Mouse (Mus musculus) mouse embryonic stem cell (cell line): Measurements from ENCODE around the gene Tgfb3.

ENCODE experiments used
- in situ Hi-C, 2 experiments: fragments of 300-500 bp; cut with MboI; formaldehyde crosslinking; loops; 1 replicate in 1 of 2; 3 replicates in 1 of 2; pipeline ENCODE4 v1.14.3; 2019 to 2020; ENCODE audit warnings: low sequenced_read_pairs in 2 of 2, low pct_unique_long_range_greater_than_20kb in 1 of 2, mixed read lengths in 1 of 2; ENCODE audit not compliant: unreplicated experiment in 1 of 2

Tgfb3 gene

DNA sequence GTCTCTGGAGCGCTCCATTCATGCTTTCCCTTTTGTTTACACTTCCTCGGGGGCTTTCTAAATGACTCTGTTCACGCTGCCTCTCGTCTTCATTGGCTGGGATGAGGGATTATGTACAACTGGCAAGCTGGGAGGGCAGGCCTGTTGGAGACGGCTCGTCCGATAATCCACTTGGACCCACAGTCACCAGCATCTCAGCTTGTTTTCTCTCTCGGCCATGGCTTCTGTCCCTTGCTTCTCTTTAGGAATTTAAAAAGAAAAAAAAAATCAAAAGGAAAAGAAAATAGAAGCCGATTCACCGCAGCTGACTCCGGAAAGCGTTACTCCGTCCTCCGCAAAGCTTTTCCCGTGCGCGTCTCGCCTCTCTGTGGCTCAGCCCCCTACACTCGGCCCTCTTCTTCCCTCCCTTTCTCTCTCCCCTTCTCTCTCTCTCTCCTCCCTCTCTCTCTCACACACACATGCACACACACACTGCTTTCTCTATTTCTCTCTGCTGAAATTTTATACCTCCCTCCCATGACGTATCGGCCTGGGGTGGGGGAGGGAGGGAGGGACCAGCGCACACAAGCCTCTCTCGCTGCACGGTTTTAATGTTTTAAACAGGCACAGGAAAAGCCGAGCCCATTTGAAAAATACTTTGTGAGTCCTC lies at the start of gene Tgfb3:
Gene Tgfb3, minus strand, starts transcription at position 489 of the 649 bp plus-strand sequence.
- in situ Hi-C loops: loop anchor here (5.0 to 25.0 kb wide), 7 partner anchors 54 to 566 kb away; partner anchors contain the start of gene Flvcr2 (in 1 of the 2)

DNA sequence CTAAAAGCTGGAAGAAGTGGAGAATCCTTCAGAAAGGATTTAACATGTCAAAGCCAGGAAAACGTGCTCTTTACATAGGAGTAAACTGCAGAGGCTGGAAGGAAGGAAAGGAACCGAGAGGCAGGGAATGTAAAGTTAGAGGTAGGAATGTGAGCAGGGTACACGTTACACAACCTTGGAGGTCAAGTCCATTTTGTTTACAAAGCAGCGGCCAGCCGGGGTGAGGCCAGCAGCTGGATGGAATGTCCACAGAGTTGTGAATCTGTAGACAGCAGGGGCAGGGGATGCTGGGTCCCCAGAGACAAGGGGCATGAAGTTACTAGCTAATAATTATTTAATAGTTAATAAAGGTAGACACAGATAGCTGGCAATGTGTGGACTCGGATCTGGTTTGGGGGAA lies 49.3 kb upstream of the Tgfb3 start:
- in situ Hi-C loops: loop anchor here in 1 of 2 experiments (10.0 kb wide), 1 partner anchor 167 kb away; no protein-coding TSS in a partner anchor

DNA sequence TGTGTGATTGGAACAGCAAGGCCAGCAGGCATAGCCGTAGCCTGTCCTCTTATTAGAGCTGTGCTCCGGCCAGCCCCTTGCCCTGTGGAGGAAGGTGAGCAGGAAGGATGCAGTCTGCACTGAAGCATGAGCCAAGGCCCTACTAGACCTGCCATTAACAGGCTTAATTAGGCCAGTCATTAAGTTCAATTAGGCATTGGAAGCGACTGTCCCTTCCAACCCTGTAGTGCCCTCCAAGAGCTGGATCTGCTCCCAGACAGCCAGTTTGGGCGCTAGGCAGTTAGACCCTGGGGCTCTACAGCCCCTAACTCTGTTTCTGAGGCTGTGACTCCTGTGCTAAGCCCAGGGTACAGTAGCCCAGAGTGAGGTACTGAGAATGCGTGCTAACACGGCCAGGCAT lies 45.2 kb upstream of the Tgfb3 start:
- in situ Hi-C loops: loop anchor here in 1 of 2 experiments (10.0 to 25.0 kb wide), 2 partner anchors 171 to 488 kb away; no protein-coding TSS in a partner anchor

DNA sequence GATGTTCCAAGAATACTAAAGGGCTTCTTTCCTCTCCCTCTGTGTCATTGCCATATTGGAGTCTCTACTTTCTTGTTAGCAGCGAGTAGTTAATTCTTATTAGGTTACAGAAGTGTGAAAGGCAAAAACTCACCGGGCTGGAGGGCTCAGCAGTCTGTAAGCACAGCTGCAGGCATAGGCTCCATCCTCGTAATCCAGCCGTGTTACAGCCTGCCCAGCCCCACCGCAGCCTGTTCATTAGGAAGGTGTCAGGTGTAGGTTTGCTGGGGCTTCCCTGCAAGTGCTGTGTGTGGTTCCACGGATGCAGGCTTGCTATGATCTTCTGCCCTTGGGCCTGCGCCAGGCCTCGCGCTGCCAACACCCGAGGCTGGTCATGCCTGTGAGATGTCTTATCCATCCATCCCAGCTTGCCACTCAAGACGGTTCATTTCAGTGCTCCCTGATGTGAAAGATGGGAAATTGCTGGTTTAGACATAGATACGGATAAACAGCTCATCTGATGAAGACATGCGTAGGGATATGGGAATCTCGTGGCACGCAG lies 37.5 kb upstream of the Tgfb3 start:
- in situ Hi-C loops: loop anchor here in 1 of 2 experiments (25.0 kb wide), 1 partner anchor 496 kb away; no protein-coding TSS in a partner anchor

DNA sequence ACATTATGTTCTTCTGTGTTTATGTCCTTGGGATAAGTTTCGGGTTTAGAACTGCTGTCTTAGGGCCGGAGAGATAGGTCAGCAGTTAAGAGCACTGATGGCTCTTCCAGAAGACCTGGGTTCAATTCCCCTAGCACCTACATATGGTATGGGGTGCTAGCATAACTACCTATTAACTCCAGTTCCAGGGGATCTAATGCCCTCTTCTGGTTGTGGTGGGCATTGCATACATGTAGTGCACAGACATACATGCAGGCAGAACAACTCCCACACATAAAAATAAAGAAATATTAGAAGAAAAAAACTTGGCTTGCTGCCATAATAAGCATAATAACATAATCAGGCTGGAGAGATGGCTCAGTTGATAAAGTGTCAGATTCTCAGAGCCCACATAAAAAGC lies 31.8 kb upstream of the Tgfb3 start:
- in situ Hi-C loops: loop anchor here in 1 of 2 experiments (25.0 kb wide), 1 partner anchor 502 kb away; no protein-coding TSS in a partner anchor

DNA sequence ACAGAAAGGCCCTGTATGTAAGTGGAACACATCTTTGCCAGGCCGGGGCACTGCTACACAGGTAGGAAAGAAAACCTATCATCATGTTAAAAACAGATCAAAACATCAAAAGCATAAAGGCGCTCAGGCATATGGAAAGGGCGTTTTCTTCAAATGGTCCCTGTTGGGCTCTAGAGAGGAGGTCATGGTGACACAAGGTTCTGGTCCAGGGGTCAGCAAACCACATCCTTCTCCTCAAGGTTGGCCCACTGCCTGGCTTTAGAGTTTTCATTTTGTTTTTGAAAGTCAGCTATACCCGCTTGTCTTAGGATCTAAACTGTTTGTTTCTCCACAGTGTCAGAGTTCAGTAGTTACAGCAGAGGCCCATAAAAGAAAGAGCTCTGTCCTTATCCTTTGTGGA lies 30.7 kb upstream of the Tgfb3 start:
- in situ Hi-C loops: loop anchor here in 1 of 2 experiments (25.0 kb wide), 1 partner anchor 503 kb away; no protein-coding TSS in a partner anchor

DNA sequence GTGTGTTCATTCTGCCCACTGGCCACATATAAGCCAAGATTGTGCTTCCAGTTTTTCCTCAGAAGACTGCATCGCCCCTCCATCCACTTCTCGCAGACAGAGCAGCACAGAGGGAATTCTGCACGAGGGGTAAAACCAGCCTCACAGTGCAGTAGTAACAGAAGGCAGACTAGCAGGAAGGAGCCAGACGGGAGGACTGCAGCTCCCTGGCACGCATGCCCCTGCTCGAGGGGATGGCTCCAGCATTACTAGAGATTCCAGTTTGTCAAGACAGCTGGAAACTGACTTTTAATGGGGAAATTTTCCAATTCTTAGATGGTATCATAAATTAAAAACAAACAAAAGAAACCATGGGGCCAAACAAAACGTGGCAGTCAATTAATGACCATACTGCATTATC lies 28.8 kb upstream of the Tgfb3 start:
- in situ Hi-C loops: loop anchor here in 1 of 2 experiments (25.0 kb wide), 1 partner anchor 505 kb away; no protein-coding TSS in a partner anchor

DNA sequence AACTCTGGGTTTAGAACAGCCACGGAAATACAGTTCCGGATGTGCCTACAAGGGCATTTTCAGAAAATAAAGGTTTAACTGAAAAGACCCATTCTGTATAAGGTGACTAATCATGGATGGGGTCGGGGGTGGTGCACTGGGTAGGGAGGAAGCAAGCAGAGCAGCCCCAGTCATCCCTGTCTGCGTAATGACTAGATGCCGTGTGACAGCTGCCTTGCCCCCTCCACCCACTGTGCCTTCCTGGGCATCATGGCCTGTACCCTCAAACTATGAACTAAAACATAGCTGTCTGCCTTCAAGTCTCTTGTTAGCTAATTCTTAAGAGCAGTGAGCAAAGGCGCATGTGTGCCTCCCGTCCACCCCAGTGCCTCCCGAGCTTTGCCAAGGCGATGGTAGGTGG lies 27.2 kb upstream of the Tgfb3 start:
- in situ Hi-C loops: loop anchor here in 1 of 2 experiments (25.0 kb wide), 1 partner anchor 506 kb away; no protein-coding TSS in a partner anchor

DNA sequence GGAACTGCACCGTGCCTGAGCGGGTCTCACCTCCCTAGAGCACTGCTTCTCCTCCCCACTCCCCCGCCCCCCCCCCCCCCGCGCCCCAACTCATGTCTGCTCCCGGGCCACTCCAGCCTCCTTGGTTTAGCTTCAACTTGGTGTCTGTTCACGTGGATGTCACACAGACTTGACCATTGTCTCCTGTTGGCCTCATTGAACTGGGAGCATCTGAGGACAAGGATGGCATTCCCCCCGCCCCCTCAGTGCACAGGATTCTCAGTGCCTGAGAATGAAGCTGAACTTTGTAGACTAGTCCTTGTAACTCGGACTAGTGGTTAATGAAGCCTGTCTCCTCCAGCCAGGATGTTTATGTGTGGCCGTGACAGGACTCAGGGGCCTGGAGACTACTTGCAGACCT lies 26.7 kb upstream of the Tgfb3 start:
- in situ Hi-C loops: loop anchor here in 1 of 2 experiments (25.0 kb wide), 1 partner anchor 507 kb away; no protein-coding TSS in a partner anchor

DNA sequence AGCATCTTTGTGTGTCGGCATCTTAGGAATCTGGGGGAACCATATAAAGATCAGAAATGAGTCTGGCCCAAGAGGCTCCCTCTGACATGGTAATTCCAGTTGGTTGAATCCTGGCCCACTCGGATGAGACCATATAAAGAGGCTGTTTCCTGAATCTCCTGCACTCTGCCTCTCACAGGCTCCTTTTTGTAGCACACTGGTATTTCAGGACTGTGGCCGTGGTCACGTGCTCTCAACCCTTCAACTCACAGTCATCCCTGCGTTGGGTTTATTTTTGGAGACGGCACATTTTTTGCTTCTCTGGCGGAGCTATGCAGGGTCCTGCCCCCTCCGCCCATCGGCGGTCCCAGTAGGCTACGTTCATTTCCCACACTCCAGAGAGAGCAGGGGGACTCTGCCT lies 25.5 kb upstream of the Tgfb3 start:
- in situ Hi-C loops: loop anchor here in 1 of 2 experiments (25.0 kb wide), 1 partner anchor 508 kb away; no protein-coding TSS in a partner anchor

DNA sequence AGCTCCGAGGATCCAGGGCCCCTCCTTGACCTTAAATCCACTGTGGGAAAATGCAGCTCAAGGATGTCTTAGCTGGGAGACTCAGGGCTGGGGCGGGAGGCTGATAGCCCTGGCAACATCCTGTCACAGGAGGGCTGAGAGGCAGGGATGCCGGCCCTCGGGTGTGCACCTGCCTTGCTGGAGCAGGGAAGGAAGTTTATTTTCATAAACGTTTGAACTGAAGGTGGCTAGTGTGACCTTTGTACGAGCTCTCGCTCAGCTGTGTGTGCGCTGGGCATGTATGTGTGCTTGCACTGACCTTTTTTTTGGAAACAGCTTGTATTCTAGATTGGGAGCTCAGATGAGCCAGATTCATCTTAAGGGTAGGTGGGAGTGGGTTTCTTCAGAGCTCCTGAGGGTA lies 25.0 kb upstream of the Tgfb3 start:
- in situ Hi-C loops: loop anchor here in 1 of 2 experiments (25.0 kb wide), 1 partner anchor 508 kb away; no protein-coding TSS in a partner anchor

DNA sequence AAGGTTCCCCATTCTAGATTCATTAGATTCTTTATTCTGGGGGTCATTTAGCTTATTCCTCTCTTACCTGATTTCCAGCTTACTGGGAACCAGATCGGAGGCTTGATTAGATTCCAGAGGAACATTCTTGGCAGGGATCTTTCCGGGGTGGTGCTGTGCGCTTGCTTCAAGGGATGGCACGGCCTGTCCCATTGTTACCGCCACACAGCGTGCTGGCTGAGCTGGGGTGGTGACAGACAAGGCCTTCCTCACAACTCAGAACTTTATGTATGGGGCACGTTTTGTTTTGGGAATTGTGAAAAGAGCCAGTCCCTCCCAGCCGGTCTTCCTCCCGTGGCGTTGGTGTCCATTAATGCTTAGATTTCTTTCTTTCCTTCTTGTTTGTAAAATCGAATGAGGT lies 24.6 kb upstream of the Tgfb3 start:
- in situ Hi-C loops: loop anchor here in 1 of 2 experiments (25.0 kb wide), 1 partner anchor 509 kb away; no protein-coding TSS in a partner anchor

DNA sequence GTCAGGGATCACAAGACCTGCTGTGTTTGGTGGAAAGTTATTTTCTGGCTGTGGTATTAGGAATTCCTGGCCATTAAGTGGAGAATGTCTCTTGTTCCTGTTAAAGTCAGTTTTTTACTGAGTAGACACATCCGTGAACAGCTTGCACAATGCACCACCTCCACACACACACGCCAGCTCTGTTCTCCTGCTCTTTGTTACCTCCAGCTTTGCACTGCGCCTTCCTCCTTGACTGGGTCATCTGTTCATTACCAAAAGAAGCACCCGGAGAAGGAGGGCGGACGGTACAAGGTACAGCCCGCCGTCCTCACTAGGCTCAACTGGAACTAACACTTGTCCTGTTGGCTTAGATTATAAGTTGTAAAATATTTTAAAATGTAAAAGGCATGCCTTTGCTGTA lies 23.8 kb upstream of the Tgfb3 start:
- in situ Hi-C loops: loop anchor here in 1 of 2 experiments (25.0 kb wide), 1 partner anchor 510 kb away; no protein-coding TSS in a partner anchor

DNA sequence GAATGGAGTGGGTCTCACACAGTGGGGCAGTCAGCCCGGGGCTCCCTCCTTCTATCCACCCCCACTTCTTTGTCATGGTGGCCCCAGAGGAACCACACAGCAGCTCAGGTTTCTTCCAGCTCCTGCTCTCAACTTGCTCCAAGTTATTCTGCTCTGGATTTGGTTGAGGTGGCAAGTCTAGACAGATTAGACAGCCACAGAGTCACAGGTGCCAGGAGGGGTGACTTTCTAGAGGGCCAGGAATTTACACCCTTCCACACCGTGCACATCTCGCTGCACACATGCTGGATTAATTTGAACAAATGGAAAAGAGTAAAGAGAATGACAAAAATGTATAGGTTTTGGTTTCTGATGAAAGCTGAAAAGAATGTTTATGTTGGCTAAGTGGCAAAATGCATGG lies 21.9 kb upstream of the Tgfb3 start:
- in situ Hi-C loops: loop anchor here in 1 of 2 experiments (25.0 kb wide), 1 partner anchor 512 kb away; no protein-coding TSS in a partner anchor

DNA sequence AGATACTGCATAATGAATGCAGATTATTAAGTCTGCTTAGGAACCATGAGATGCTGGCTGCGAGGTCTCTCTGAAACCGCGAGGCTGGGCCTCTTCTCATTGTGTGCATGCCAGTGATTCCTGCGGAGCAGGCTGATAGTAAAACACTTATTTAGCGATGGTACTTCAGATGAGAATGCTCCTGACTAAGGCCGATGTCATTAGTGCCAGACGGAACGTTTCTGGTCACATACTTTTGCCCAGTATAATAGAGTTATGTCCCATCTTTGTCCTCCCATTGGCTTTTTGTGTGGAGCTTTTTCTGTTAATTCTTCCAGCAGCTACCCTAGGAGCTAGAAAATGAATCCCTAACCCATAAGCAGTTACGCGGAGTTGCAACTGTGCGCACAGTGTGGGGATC lies 18.9 kb upstream of the Tgfb3 start:
- in situ Hi-C loops: loop anchor here (10.0 to 25.0 kb wide), 5 partner anchors 243 to 585 kb away; partner anchors contain the start of gene Flvcr2 (in 1 of the 2)

DNA sequence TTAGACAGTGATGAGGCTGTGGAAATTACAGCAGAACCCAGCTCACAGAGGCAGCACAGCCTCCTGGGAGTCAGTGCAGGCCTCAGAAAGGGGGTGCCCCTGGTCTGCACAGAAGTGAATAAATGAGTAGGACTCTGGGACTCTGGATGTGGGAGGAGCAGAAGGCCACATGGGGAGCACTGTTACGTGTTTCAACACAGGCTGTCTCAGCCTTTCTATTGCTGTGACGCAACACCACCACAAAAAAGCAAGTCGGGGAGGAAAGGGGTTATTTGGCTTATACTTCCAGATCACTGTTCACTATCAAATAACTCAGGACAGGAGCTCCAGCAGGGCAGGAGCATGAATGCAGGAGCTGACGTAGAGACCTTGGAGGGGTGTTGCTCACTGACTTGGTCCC lies 17.0 kb upstream of the Tgfb3 start:
- in situ Hi-C loops: loop anchor here (10.0 to 25.0 kb wide), 5 partner anchors 241 to 584 kb away; partner anchors contain the start of gene Flvcr2 (in 1 of the 2)

DNA sequence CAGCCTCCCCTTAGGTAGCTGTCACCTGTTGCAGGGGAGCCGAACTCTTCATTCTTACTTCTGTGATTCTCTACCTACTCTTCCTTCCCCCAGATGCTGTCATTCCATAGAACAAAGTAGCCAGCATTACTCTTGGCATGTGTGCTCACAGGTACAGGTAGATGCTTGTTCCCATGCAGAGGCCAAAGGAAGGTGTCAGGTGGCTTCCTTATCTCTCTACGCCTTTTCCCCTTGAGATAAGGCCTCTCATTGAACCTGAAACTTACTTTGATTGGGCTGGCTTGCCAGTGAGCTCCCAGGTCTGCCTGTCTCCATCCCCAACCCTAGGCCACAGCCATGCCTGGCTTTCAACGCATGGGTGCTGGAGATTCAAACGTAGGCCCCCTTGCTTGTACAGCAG lies 15.2 kb upstream of the Tgfb3 start:
- in situ Hi-C loops: loop anchor here (10.0 to 25.0 kb wide), 5 partner anchors 239 to 582 kb away; partner anchors contain the start of gene Flvcr2 (in 1 of the 2)

DNA sequence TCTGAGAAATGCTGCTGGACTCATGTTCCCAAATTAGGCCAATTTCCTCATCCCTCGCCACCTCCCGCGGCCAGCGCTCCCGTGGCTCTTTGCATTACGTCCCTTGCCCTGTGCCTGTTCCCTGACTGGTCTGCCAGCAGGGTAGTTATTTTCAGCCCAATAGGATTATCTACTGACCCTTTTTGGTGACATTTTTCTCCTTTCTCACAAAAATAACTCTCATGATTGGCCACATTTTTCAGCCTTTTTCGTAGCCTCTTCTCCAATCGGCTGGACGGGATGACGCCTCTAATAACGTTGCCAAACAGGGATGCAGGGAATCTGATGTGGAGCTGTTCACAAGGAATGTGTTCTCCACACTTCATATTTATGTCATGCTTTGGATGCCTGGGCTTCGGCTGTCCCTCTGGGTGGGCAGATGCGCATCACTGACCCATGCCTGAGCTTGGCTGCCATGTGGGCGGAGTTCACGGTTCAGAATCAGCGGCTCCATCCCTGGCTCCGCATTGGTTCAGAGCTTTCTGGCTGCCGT lies 12.8 kb upstream of the Tgfb3 start:
- in situ Hi-C loops: loop anchor here (10.0 to 25.0 kb wide), 5 partner anchors 237 to 579 kb away; partner anchors contain the start of gene Flvcr2 (in 1 of the 2)
